28 mouse cellular contexts compared by ENCODE assay signal in genomic region chr4:65770952-65771351, GRCm38 (mm10).
"Had no signal": no experiment of that assay in that cellular context is flagged by ENCODE, and none has a peak within 500 bp of the region (broad histone marks: within the 10 kb centered on the region; RNA-seq: fewer than 3 reads in every experiment).

No protein-coding gene starts in this region.

- H3K4me2 ChIP-seq: embryonic facial prominence, embryonic 12.5 days; embryonic facial prominence, embryonic 13.5 days; embryonic facial prominence, embryonic 15.5 days; forebrain, embryonic 12.5 days; forebrain, embryonic 13.5 days; forebrain, embryonic 15.5 days had no signal

- H3K4me3 ChIP-seq: embryonic facial prominence, embryonic 10.5 days; embryonic facial prominence, embryonic 12.5 days; embryonic facial prominence, embryonic 13.5 days; embryonic facial prominence, embryonic 15.5 days; erythroblast, embryonic 14.5 days; forebrain, embryonic 10.5 days; forebrain, embryonic 12.5 days; forebrain, embryonic 13.5 days; forebrain, embryonic 15.5 days; gastrocnemius, adult 2 months; heart, adult 2 months had no signal

- H3K9me3 ChIP-seq: embryonic facial prominence, embryonic 10.5 days; embryonic facial prominence, embryonic 12.5 days; embryonic facial prominence, embryonic 13.5 days; embryonic facial prominence, embryonic 15.5 days; forebrain, embryonic 10.5 days; forebrain, embryonic 12.5 days; forebrain, embryonic 13.5 days; forebrain, embryonic 15.5 days had no signal

- H3K4me1 ChIP-seq: embryonic facial prominence, embryonic 10.5 days; embryonic facial prominence, embryonic 12.5 days; embryonic facial prominence, embryonic 13.5 days; embryonic facial prominence, embryonic 15.5 days; forebrain, embryonic 10.5 days; forebrain, embryonic 12.5 days; forebrain, embryonic 13.5 days had no signal

- H3K36me3 ChIP-seq: embryonic facial prominence, embryonic 10.5 days; embryonic facial prominence, embryonic 12.5 days; embryonic facial prominence, embryonic 13.5 days; embryonic facial prominence, embryonic 15.5 days; forebrain, embryonic 10.5 days; forebrain, embryonic 12.5 days; forebrain, embryonic 15.5 days had no signal

- H3K27me3 ChIP-seq: embryonic facial prominence, embryonic 12.5 days; embryonic facial prominence, embryonic 13.5 days; embryonic facial prominence, embryonic 15.5 days; forebrain, embryonic 12.5 days; forebrain, embryonic 13.5 days; forebrain, embryonic 15.5 days had no signal

- H3K27ac ChIP-seq: embryonic facial prominence, embryonic 10.5 days; embryonic facial prominence, embryonic 12.5 days; embryonic facial prominence, embryonic 13.5 days; embryonic facial prominence, embryonic 15.5 days; forebrain, embryonic 10.5 days; forebrain, embryonic 12.5 days; forebrain, embryonic 13.5 days; forebrain, embryonic 15.5 days; gastrocnemius, adult 2 months; heart, adult 2 months had no signal

- H3K9ac ChIP-seq: embryonic facial prominence, embryonic 12.5 days; embryonic facial prominence, embryonic 13.5 days; embryonic facial prominence, embryonic 15.5 days; forebrain, embryonic 12.5 days; forebrain, embryonic 13.5 days; forebrain, embryonic 15.5 days; forebrain, postnatal 0 days had no signal

- DNase-seq: cerebellum, adult 18-20 months; cerebellum, adult 9-10 months; cerebellum, adult 9-11 months; cerebellum, postnatal 10 days; cerebellum, postnatal 14 days; cerebellum, postnatal 25 days; cerebellum, postnatal 36 days; embryo, embryonic 11 days; forebrain, postnatal 0 days; gastrocnemius, adult 2 months; gastrocnemius, postnatal 10 days; gastrocnemius, postnatal 14 days; gastrocnemius, postnatal 25 days; gastrocnemius, postnatal 36 days; heart, adult 11 months; heart, adult 18-20 months; heart, adult 2 months had no signal

- ATAC-seq: forebrain, embryonic 13.5 days; forebrain, embryonic 14.5 days; forebrain, embryonic 15.5 days; forebrain, embryonic 16.5 days; forebrain, postnatal 0 days had no signal
